Mouse (Mus musculus) cerebellum, adult 18-20 months (tissue): Measurements from ENCODE around the gene Aass.
"Not testable (repeated sequence)": the region's sequence is repeated elsewhere in the genome, so short reads cannot be mapped to it uniquely, and the experiment has no call there.

Experiments used
- DNase-seq, 2 experiments: peaks; one replicate each; pipeline ENCODE4 v3.0.0; 2021

The Aass gene

GRCm38 (mm10) chr6:23132573-23133181 lies at the start of gene Aass:
Aass (minus strand) TSS chr6:23132986.
- DNase-seq: no peak

- DNase-seq: peak; percentile 30 to 69
Observed at GRCm38 (mm10) chr6:23180096-23180495, 47.3 kb upstream of the Aass start.

- DNase-seq: not testable (repeated sequence)
Observed at GRCm38 (mm10) chr6:23163824-23164223, 31.0 kb upstream of the Aass start.

- DNase-seq: not testable (repeated sequence)
Observed at GRCm38 (mm10) chr6:23156357-23156756, 23.6 kb upstream of the Aass start.

- DNase-seq: no peak
Observed at GRCm38 (mm10) chr6:23153112-23153511, 20.3 kb upstream of the Aass start.

- DNase-seq: no peak
Observed at GRCm38 (mm10) chr6:23147221-23147620, 14.4 kb upstream of the Aass start.

GRCm38 (mm10) chr6:23143980-23144379 lies 11.2 kb upstream of the Aass start:
- no peak for DNase-seq

- no peak for DNase-seq
Observed at GRCm38 (mm10) chr6:23131015-23131414, 1.8 kb downstream of the Aass start.

- DNase-seq: peak in 1 of 2 experiments; percentile 3
Observed at GRCm38 (mm10) chr6:23129201-23129600, 3.6 kb downstream of the Aass start.

GRCm38 (mm10) chr6:23126706-23127105 lies 6.1 kb downstream of the Aass start:
- DNase-seq: no peak

GRCm38 (mm10) chr6:23125831-23126230 lies 7.0 kb downstream of the Aass start:
- DNase-seq: no peak

- no peak for DNase-seq
Observed at GRCm38 (mm10) chr6:23124823-23125222, 8.0 kb downstream of the Aass start.

GRCm38 (mm10) chr6:23122934-23123333 lies 9.9 kb downstream of the Aass start:
- DNase-seq: no peak

GRCm38 (mm10) chr6:23114781-23115180 lies 18.0 kb downstream of the Aass start:
- no peak for DNase-seq

- no peak for DNase-seq
Observed at GRCm38 (mm10) chr6:23107069-23107468, 25.7 kb downstream of the Aass start.

GRCm38 (mm10) chr6:23106373-23106772 lies 26.4 kb downstream of the Aass start:
- DNase-seq: no peak

GRCm38 (mm10) chr6:23090346-23091055 lies 42.3 kb downstream of the Aass start:
- not testable (repeated sequence) for DNase-seq

GRCm38 (mm10) chr6:23089292-23089691 lies 43.5 kb downstream of the Aass start:
- not testable (repeated sequence) for DNase-seq

- DNase-seq: no peak
Observed at GRCm38 (mm10) chr6:23084587-23085421, 48.0 kb downstream of the Aass start.

GRCm38 (mm10) chr6:23079991-23080680 lies 52.6 kb downstream of the Aass start:
- no peak for DNase-seq

GRCm38 (mm10) chr6:23078273-23078672 lies 54.5 kb downstream of the Aass start:
- DNase-seq: no peak

GRCm38 (mm10) chr6:23076060-23076459 lies 56.7 kb downstream of the Aass start:
- DNase-seq: no peak

- DNase-seq: no peak
Observed at GRCm38 (mm10) chr6:23055734-23056133, 77.1 kb downstream of the Aass start.
